Mouse (Mus musculus) embryonic fibroblast, embryonic 13.5 days (primary cell): ENCODE data around the gene Anapc16.
"Not testable (repeated sequence)": the region's sequence is repeated elsewhere in the genome, so short reads cannot be mapped to it uniquely, and the experiment has no call there.

Experiments used
- CTCF ChIP-seq: IDR thresholded peaks from 2 replicates; pipeline ENCODE4 v1.5.1; 2011; ENCODE audit warnings: mild to moderate bottlenecking, control low read depth, low read length, moderate library complexity, borderline replicate concordance; ENCODE audit not compliant: insufficient read depth
- POLR2A ChIP-seq: IDR thresholded peaks from 2 replicates; pipeline ENCODE4 v1.6.1; 2011; ENCODE audit warnings: low read depth, mild to moderate bottlenecking, control low read depth, low read length, moderate library complexity

- TF ChIP-seq CTCF, POLR2A: not testable (repeated sequence)
Observed at GRCm38 (mm10) chr10:60001663-60002062, 1.3 kb downstream of the Anapc16 start.
